Comparison of ENCODE assay signal across 8 mouse cellular contexts in genomic region chr10:75835307-75835706, GRCm38 (mm10). TPM values are rescaled to one million over a fixed set of nuclear protein-coding genes. Genes with fewer than 3 reads are reported as not detected.
DNase-seq lines count a peak whose midpoint lies in the region; ATAC-seq lines count a peak whose summit lies in the region.

No protein-coding gene starts in this region.

- no peak overlapping the region for H3K9ac ChIP-seq in embryonic facial prominence, embryonic 12.5 days
- peak overlapping the region; percentile 26; the same call in 1 of the 2 replicates for H3K9ac ChIP-seq in heart, embryonic 12.5 days
- H3K9ac ChIP-seq in kidney, embryonic 15.5 days, result no peak overlapping the region

- H3K27me3 ChIP-seq in embryonic facial prominence, embryonic 12.5 days, result peaks cover 16% of the 10 kb centered on the region; the same call in 1 of the 2 replicates
- H3K27me3 ChIP-seq in heart, embryonic 12.5 days (replicated peaks), result peaks cover 1% of the 10 kb centered on the region
- H3K27me3 ChIP-seq in kidney, embryonic 15.5 days, result no peaks in the 10 kb centered on the region

- peak overlapping the region; percentile 66 for H3K4me2 ChIP-seq in embryonic facial prominence, embryonic 12.5 days (replicated peaks)
- H3K4me2 ChIP-seq in heart, embryonic 12.5 days, result peak overlapping the region; percentile 81
- peak overlapping the region; percentile 78 for H3K4me2 ChIP-seq in kidney, embryonic 15.5 days

- peak; percentile 91 for DNase-seq in CD4-positive helper T cell, adult 2 months (ENCODE audit: low read depth, low spot score)
- peak; percentile 88 for DNase-seq in R1 (ENCODE audit: low read depth, low spot score)
- peak; percentile 77 for DNase-seq in lung, postnatal 36 days
- peak; percentile 49 to 68 for DNase-seq in spleen, adult 18-20 months
- DNase-seq in frontal cortex, postnatal 25 days (ENCODE audit: low spot score in 2 of 2), result no peak

- ATAC-seq in embryonic facial prominence, embryonic 12.5 days (ENCODE audit: insufficient number of reproducible peaks, insufficient read depth, low FRiP score, low TSS enrichment), result no peak
- no peak for ATAC-seq in heart, embryonic 12.5 days (ENCODE audit: insufficient number of reproducible peaks, low FRiP score)
- ATAC-seq in kidney, embryonic 15.5 days (replicated peaks; ENCODE audit: low FRiP score), result no peak

- peak overlapping the region; percentile 26 for H3K4me3 ChIP-seq in embryonic facial prominence, embryonic 12.5 days
- peak overlapping the region; percentile 30 for H3K4me3 ChIP-seq in heart, embryonic 12.5 days
- H3K4me3 ChIP-seq in kidney, embryonic 15.5 days (replicated peaks), result peak overlapping the region; percentile 42

- H3K4me1 ChIP-seq in embryonic facial prominence, embryonic 12.5 days, result peaks cover 27% of the 10 kb centered on the region; the same call in 1 of the 2 replicates
- peaks cover 21% of the 10 kb centered on the region for H3K4me1 ChIP-seq in heart, embryonic 12.5 days (replicated peaks)
- H3K4me1 ChIP-seq in kidney, embryonic 15.5 days, result peaks cover 57% of the 10 kb centered on the region

- no peaks in the 10 kb centered on the region for H3K36me3 ChIP-seq in embryonic facial prominence, embryonic 12.5 days
- H3K36me3 ChIP-seq in heart, embryonic 12.5 days, result no peaks in the 10 kb centered on the region
- no peaks in the 10 kb centered on the region for H3K36me3 ChIP-seq in kidney, embryonic 15.5 days

- 2% methylated on average over 10 of the region's 10 CpGs for WGBS in embryonic facial prominence, embryonic 12.5 days
- WGBS in heart, embryonic 12.5 days, result under 1% methylated on average over 10 of the region's 10 CpGs
- 1% methylated on average over 10 of the region's 10 CpGs for WGBS in kidney, embryonic 15.5 days

- H3K27ac ChIP-seq in embryonic facial prominence, embryonic 12.5 days, result no peak overlapping the region
- H3K27ac ChIP-seq in heart, embryonic 12.5 days (ENCODE audit: poor library complexity, severe bottlenecking), result no peak overlapping the region
- peak overlapping the region; percentile 72 for H3K27ac ChIP-seq in kidney, embryonic 15.5 days

- no peaks in the 10 kb centered on the region for H3K9me3 ChIP-seq in embryonic facial prominence, embryonic 12.5 days
- no peaks in the 10 kb centered on the region for H3K9me3 ChIP-seq in heart, embryonic 12.5 days (replicated peaks)
- no peaks in the 10 kb centered on the region for H3K9me3 ChIP-seq in kidney, embryonic 15.5 days (replicated peaks)

RNA-seq across cellular contexts. Expression of gene Gstt2, which starts 1.9 kb away (rescaled TPM):
- 9.6 and 12.0 TPM in 2 replicates for polyA plus RNA-seq in embryonic facial prominence, embryonic 12.5 days (2016; fragmentation: Nextera tagmentation; extraction: Ambion mirVana)
- polyA plus RNA-seq in heart, embryonic 12.5 days (2016; fragmentation: Nextera tagmentation; extraction: Ambion mirVana), result 7.2 and 8.1 TPM in 2 replicates
- polyA plus RNA-seq in kidney, embryonic 15.5 days (2015; fragmentation: Nextera tagmentation; extraction: Ambion mirVana), result 38.2 and 39.6 TPM in 2 replicates

RNA-seq across cellular contexts. Expression of gene Gstt4, which starts 13.0 kb away (rescaled TPM):
- not detected in 2 replicates for polyA plus RNA-seq in embryonic facial prominence, embryonic 12.5 days (2016; fragmentation: Nextera tagmentation; extraction: Ambion mirVana)
- not detected in 2 replicates for polyA plus RNA-seq in heart, embryonic 12.5 days (2016; fragmentation: Nextera tagmentation; extraction: Ambion mirVana)
- not detected in 2 replicates for polyA plus RNA-seq in kidney, embryonic 15.5 days (2015; fragmentation: Nextera tagmentation; extraction: Ambion mirVana)

RNA-seq across cellular contexts. Expression of gene Mif, which starts 24.7 kb away (rescaled TPM):
- 1,615 and 1,742 TPM in 2 replicates for polyA plus RNA-seq in embryonic facial prominence, embryonic 12.5 days (2016; fragmentation: Nextera tagmentation; extraction: Ambion mirVana)
- polyA plus RNA-seq in heart, embryonic 12.5 days (2016; fragmentation: Nextera tagmentation; extraction: Ambion mirVana), result 2,266 and 2,393 TPM in 2 replicates
- 2,032 and 2,056 TPM in 2 replicates for polyA plus RNA-seq in kidney, embryonic 15.5 days (2015; fragmentation: Nextera tagmentation; extraction: Ambion mirVana)

RNA-seq across cellular contexts. Expression of gene Gstt1, which starts 36.9 kb away (rescaled TPM):
- 11.0 TPM in 2 replicates for polyA plus RNA-seq in embryonic facial prominence, embryonic 12.5 days (2016; fragmentation: Nextera tagmentation; extraction: Ambion mirVana)
- polyA plus RNA-seq in heart, embryonic 12.5 days (2016; fragmentation: Nextera tagmentation; extraction: Ambion mirVana), result 3.9 and 4.2 TPM in 2 replicates
- polyA plus RNA-seq in kidney, embryonic 15.5 days (2015; fragmentation: Nextera tagmentation; extraction: Ambion mirVana), result 12.6 and 15.8 TPM in 2 replicates

RNA-seq across cellular contexts. Expression of gene Gstt3, which starts 54.1 kb away (rescaled TPM):
- polyA plus RNA-seq in embryonic facial prominence, embryonic 12.5 days (2016; fragmentation: Nextera tagmentation; extraction: Ambion mirVana), result 9.7 and 10.4 TPM in 2 replicates
- 2.7 and 3.2 TPM in 2 replicates for polyA plus RNA-seq in heart, embryonic 12.5 days (2016; fragmentation: Nextera tagmentation; extraction: Ambion mirVana)
- 42.2 and 43.8 TPM in 2 replicates for polyA plus RNA-seq in kidney, embryonic 15.5 days (2015; fragmentation: Nextera tagmentation; extraction: Ambion mirVana)

Comparison
In these comparisons a context has a peak if more than half of its experiments do, and no peak if none do; other contexts are left out.
1. DNase-seq: peak in CD4-positive helper T cell, adult 2 months (single experiment), R1 (single experiment), lung, postnatal 36 days (single experiment) and spleen, adult 18-20 months (2 of 2); none in frontal cortex, postnatal 25 days (0 of 2).
2. Peak in every context shown above with its lines, with median percentiles within 50 percentile points of each other: H3K4me2 ChIP-seq and H3K4me3 ChIP-seq.